Mouse (Mus musculus) stomach, postnatal 0 days (tissue): Measurements from ENCODE around the gene Klhl35. TPM values are rescaled to one million over a fixed set of nuclear protein-coding genes. Genes with fewer than 3 reads are reported as not detected.

Source experiments
- ATAC-seq: fragments of 200-750 bp; cut with Nextera tagmentation; 2 replicates; pipeline ENCODE4 v1.8.0; 2017; ENCODE audit not compliant: low FRiP score, low TSS enrichment
- DNase-seq: peaks from one replicate; pipeline ENCODE4 v3.0.0-alpha.2; 2016; ENCODE audit warnings: low spot score
- H3K27ac ChIP-seq: fragments of 300-500 bp; sonication (generic); replicated peaks from 2 replicates; pipeline ENCODE4 v1.5.1; 2014; ENCODE audit warnings: mild to moderate bottlenecking, control low read depth
- H3K27me3 ChIP-seq: fragments of 300-500 bp; sonication (generic); 2 replicates; pipeline ENCODE4 v1.6.1; 2014; ENCODE audit warnings: low read length; ENCODE audit not compliant: control insufficient read depth, insufficient read depth
- H3K36me3 ChIP-seq: fragments of 300-500 bp; sonication (generic); 2 replicates; pipeline ENCODE4 v1.6.1; 2014; ENCODE audit warnings: low read length, mixed read lengths; ENCODE audit not compliant: control insufficient read depth, insufficient read depth
- H3K4me1 ChIP-seq: fragments of 300-500 bp; sonication (generic); replicated peaks from 2 replicates; pipeline ENCODE4 v1.6.1; 2014; ENCODE audit warnings: antibody characterized with exemption; ENCODE audit not compliant: control insufficient read depth, insufficient read depth
- H3K4me2 ChIP-seq: fragments of 300-500 bp; sonication (generic); replicated peaks from 2 replicates; pipeline ENCODE4 v1.6.1; 2014; ENCODE audit warnings: low read depth, mild to moderate bottlenecking, control low read depth, moderate library complexity
- H3K4me3 ChIP-seq: fragments of 300-500 bp; sonication (generic); 2 replicates; pipeline ENCODE4 v1.5.1; 2014; ENCODE audit warnings: low read depth, low read length, control low read depth
- H3K9ac ChIP-seq: fragments of 300-500 bp; sonication (generic); 2 replicates; pipeline ENCODE4 v1.6.1; 2014; ENCODE audit warnings: mild to moderate bottlenecking, low read length, control low read depth, mixed read lengths
- H3K9me3 ChIP-seq: fragments of 300-500 bp; sonication (generic); 2 replicates; pipeline ENCODE4 v1.6.1; 2016; ENCODE audit warnings: low read length; ENCODE audit not compliant: control insufficient read depth
- CTCF ChIP-seq: IDR thresholded peaks from 2 replicates; pipeline ENCODE4 v1.5.1; 2016; ENCODE audit warnings: antibody characterized with exemption, low read depth, mild to moderate bottlenecking, moderate library complexity
- EP300 ChIP-seq: optimal IDR thresholded peaks from 2 replicates; pipeline ENCODE3; 2016; ENCODE audit warnings: antibody characterized with exemption
- WGBS: fragments of 180-500 bp; shearing (Covaris S2); extraction: QIAGEN DNeasy Blood & Tissue Kit; methylation state at CpG from one replicate; pipeline ENCODE4 v1.1.7; 2014; 5-methylcytosine and 5-hydroxymethylcytosine counted together
- polyA plus RNA-seq: library from polyadenylated mRNA; unstranded; fragments of >200 nt; fragmentation: Nextera tagmentation; extraction: Ambion mirVana; gene quantifications from 2 replicates; pipeline ENCODE4 v1.2.1, GENCODE M21; 2015

Klhl35 gene
- polyA plus RNA-seq, 1 experiment from 2014 or later = 0.97 TPM

DNA sequence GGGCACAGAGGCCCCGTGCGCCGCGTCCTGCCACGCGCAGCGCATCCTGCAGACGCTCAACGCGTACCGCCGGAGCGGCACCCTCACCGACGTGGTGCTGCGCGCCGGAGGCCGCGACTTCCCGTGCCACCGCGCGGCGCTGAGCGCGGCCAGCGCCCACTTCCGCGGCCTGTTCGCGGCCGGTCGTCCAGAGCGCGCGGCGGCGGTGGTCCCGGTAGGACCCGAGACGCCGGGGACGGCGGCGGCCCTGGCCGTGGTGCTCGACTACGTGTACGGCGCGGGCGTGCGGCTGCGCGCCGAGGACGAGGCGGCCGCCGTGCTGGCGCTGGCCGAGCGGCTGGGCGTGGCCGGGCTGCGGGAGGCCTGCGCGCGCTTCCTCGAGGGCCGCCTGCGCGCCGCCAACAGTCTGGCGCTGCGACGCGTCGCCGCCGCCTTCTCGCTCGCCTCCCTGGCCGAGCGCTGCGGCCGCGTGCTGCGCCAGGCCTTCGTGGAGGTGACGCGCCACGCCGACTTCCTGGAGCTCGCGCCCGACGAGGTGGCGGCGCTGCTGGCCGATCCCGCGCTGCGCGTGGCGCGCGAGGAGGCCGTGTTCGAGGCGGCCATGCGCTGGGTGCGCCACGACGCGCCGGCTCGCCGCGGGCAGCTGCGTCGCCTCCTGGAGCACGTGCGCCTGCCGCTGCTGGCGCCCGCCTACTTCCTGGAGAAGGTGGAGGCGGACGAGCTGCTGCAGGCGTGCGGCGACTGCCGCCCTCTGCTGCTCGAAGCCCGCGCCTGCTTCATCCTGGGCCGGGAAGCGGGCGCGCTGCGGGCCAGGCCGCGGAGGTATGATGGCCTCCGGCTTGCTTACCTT lies 2.7 kb downstream of the Klhl35 start:
- Histone ChIP-seq H3K36me3 (peaks cover 4% of the 10 kb centered on the region; the same call in 1 of the 2 replicates), H3K27ac (peak overlapping the region; percentile 94), H3K4me3 (peak overlapping the region; percentile 49), H3K9ac (peak overlapping the region; percentile 76), H3K4me1 (peaks cover 2% of the 10 kb centered on the region; the same call in 1 of the 2 replicates), H3K27me3 (no peaks in the 10 kb centered on the region), H3K9me3 (no peaks in the 10 kb centered on the region), H3K4me2 (peak overlapping the region; percentile 76)
- ATAC-seq (peak; percentile 86), DNase-seq (peak; percentile 86)
- TF ChIP-seq EP300 (no peak), CTCF (peak; percentile 78)
- WGBS = under 1% methylated on average over 114 of the region's 145 CpGs

DNA sequence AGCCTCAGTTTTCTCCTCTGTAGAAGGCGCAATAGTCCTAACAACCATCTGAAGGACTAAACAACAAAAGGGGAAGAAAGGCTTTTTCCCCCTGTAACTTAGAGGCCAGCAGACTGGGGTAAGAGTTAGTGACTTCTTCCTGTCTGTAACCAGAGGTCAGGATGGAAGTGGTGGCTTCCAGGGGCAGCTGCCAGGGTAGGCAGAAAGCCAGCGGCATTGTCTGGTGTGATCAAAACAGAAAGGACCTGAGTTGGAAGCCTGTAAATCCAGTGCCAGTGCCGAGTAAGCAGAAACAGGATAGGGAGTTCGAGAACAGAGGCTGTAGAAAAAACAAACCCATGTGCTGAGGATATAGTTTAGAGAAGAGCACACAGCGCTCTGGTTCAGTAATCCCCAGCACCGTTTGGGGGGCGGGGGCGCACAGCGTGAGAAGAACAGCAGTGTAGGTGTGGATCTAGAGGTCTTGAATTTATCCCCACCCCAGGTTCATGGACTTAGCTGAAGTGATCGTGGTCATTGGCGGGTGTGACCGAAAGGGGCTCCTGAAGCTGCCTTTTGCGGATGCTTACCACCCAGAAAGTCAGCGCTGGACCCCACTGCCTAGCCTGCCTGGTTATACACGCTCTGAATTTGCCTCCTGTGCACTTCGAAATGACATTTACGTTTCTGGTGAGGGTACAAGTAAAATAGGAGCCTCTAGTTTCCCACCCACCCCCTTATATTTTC lies 4.0 kb downstream of the Klhl35 start:
- H3K9me3 ChIP-seq = no peaks in the 10 kb centered on the region
- peaks cover 2% of the 10 kb centered on the region; the same call in 1 of the 2 replicates for H3K4me1 ChIP-seq
- H3K36me3 ChIP-seq = peaks cover 6% of the 10 kb centered on the region; the same call in 1 of the 2 replicates
- 79% methylated on average over 17 of the region's 17 CpGs for WGBS
- no peak overlapping the region for H3K9ac ChIP-seq
- DNase-seq = no peak
- H3K4me3 ChIP-seq = no peak overlapping the region
- no peak overlapping the region for H3K27ac ChIP-seq
- no peaks in the 10 kb centered on the region for H3K27me3 ChIP-seq
- TF ChIP-seq EP300 = no peak
- ATAC-seq = no peak
- H3K4me2 ChIP-seq = no peak overlapping the region

DNA sequence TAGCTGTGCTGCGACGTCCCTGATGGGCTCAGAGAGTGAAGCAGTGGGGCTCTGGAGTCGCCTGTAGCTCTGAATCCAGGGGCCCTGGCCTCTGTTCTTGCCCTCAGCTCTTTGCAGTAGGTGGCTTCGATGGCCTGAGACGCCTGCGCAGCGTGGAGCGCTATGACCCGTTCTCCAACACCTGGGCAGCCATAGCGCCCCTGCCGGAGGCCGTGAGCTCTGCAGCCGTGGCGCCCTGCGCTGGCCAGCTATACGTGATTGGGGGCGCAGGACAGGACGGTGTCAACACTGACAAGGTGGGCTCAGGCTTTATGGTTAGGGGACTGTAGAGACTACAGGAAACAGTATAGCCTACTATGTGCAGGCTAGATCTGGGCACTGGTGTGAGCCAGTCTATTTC lies 5.8 kb downstream of the Klhl35 start:
- H3K27me3 ChIP-seq = no peaks in the 10 kb centered on the region
- H3K4me2 ChIP-seq = no peak overlapping the region
- peaks cover 2% of the 10 kb centered on the region; the same call in 1 of the 2 replicates for H3K4me1 ChIP-seq
- H3K9me3 ChIP-seq = no peaks in the 10 kb centered on the region
- H3K27ac ChIP-seq = no peak overlapping the region
- DNase-seq (no peak), ATAC-seq (no peak)
- WGBS = 73% methylated on average over 18 of the region's 18 CpGs
- no peak overlapping the region for H3K9ac ChIP-seq
- TF ChIP-seq EP300 = no peak
- TF ChIP-seq CTCF = peak; percentile 43; the same call in 1 of the 2 replicates
- peaks cover 6% of the 10 kb centered on the region; the same call in 1 of the 2 replicates for H3K36me3 ChIP-seq
- no peak overlapping the region for H3K4me3 ChIP-seq

DNA sequence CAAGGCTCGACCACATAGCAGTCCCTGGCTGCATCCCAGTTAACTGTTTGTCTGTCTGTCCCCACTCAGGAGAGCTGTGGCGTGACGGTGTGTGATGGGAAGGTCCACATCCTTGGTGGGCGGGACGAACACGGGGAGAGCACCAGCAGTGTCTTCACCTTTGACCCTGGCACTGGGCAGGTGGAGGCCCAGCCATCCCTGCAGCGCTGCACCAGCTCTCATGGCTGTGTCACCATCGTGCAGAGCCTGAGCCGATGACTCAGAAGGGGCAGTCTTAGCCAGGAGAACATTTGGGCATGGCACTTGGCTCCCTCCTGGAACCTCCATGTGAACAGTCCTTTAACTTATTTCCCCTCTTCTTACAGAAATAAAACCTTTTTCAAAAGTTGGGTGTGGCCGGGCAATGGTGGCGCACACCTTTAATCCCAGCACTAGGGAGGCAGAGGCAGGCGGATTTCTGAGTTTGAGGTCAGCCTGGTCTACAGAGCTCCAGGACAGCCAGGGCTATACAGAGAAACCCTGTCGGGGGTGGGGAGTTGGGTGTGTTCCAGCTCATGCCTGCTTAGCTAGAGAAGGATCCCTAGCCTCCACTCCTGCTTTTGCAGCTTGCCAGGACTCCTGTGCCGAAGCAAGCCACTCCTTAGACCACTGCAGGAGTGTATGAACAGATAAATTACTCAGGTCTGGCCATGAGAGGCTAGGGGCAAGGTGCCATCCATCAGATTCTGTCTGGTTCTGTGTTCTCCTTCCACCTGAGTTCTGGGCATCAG lies 8.0 kb downstream of the Klhl35 start:
- peak; percentile 62 for DNase-seq
- H3K27ac ChIP-seq = no peak overlapping the region
- peak; percentile 45 for ATAC-seq
- no peak overlapping the region for H3K9ac ChIP-seq
- no peak overlapping the region for H3K4me2 ChIP-seq
- H3K4me3 ChIP-seq = no peak overlapping the region
- 68% methylated on average over 14 of the region's 14 CpGs for WGBS
- no peaks in the 10 kb centered on the region for H3K27me3 ChIP-seq
- H3K9me3 ChIP-seq = no peaks in the 10 kb centered on the region
- H3K36me3 ChIP-seq = peaks cover 7% of the 10 kb centered on the region
- no peaks in the 10 kb centered on the region for H3K4me1 ChIP-seq
- TF ChIP-seq CTCF (no peak), EP300 (no peak)

DNA sequence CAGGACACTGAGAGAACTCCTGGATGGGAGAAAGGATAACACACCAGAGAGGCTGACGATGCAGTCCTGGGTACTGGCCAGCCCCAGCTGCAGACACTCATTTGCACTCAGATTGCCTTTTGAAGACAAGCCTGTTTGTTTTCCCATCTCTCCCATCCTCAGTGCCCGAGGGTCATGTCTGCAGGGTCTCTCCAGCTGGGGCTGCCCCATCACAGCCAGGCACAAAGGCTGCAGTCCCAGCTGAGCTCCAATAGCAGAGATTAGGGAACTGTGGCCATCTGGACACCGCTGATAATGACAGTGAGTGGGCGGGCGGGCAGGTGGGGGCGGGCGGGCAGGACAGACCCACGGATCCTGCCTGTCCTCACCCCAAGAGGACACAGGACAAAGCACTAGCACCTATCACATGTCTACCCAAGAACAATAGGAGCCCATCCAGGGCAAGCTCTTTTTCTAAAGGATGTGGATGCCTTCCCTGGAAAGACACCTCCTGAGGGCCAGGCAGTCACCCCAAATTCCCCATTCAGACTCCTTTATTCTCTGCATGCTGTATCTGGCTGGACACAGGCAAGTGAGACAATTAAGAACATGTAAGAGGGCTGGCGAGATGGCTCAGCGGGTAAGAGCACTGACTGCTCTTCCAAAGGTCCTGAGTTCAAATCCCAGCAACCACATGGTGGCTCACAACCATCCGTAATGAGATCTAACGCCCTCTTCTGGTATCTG lies 9.2 kb downstream of the Klhl35 start:
- H3K4me1 ChIP-seq = no peaks in the 10 kb centered on the region
- no peak overlapping the region for H3K27ac ChIP-seq
- H3K4me2 ChIP-seq = no peak overlapping the region
- no peak overlapping the region for H3K9ac ChIP-seq
- TF ChIP-seq EP300 (no peak), CTCF (no peak)
- peaks cover 15% of the 10 kb centered on the region for H3K36me3 ChIP-seq
- 69% methylated on average over 12 of the region's 12 CpGs for WGBS
- no peaks in the 10 kb centered on the region for H3K9me3 ChIP-seq
- ATAC-seq (0 out of 2 replicates have a peak, but pooled peaks have one; percentile 10), DNase-seq (no peak)
- no peak overlapping the region for H3K4me3 ChIP-seq
- no peaks in the 10 kb centered on the region for H3K27me3 ChIP-seq
